Mouse (Mus musculus) megakaryocyte, embryonic 14.5 days (primary cell): ENCODE results near the gene Hecw2.

ENCODE experiments used
- FLI1 ChIP-seq: IDR thresholded peaks from 2 replicates; pipeline ENCODE4 v1.6.1; 2012; ENCODE audit warnings: low read length, inconsistent platforms, mixed read lengths
- GATA1 ChIP-seq: IDR thresholded peaks from 3 replicates; pipeline ENCODE4 v1.6.1; 2012; ENCODE audit warnings: mixed read lengths, low read length, inconsistent platforms, borderline replicate concordance

GRCm38 (mm10) chr1:54126991-54127742 is 67.8 kb downstream of the Hecw2 start:
- TF ChIP-seq GATA1 (no peak), FLI1 (no peak)
